ENCODE assay signal across 9 mouse cellular contexts in genomic region chr7:66101866-66102265, GRCm38 (mm10). TPM values are rescaled to one million over a fixed set of nuclear protein-coding genes. Genes with fewer than 3 reads are reported as not detected.
DNase-seq lines count a peak whose midpoint lies in the region.
"Had no signal": no experiment of that assay in that cellular context is flagged by ENCODE, and none has a peak within 500 bp of the region (broad histone marks: within the 10 kb centered on the region; RNA-seq: fewer than 3 reads in every experiment).

No protein-coding gene starts in this region.

- DNase-seq in adrenal gland, postnatal 14 days = peak; percentile 59
- no peak for DNase-seq in adrenal gland, postnatal 25 days
- peak; percentile 47 for DNase-seq in kidney, postnatal 14 days
- DNase-seq in kidney, postnatal 4 days = no peak
- peak; percentile 42 for DNase-seq in R1 (ENCODE audit: low read depth, low spot score)
- DNase-seq in lung, postnatal 10 days = peak; percentile 63
- no peak for DNase-seq in ovary, postnatal 36 days (ENCODE audit: low spot score)
- DNase-seq in right cerebral cortex, postnatal 36 days (ENCODE audit: low spot score in 2 of 2) = no peak

RNA-seq across cellular contexts. Expression of gene Chsy1, which starts 7.4 kb away (rescaled TPM):
- total RNA-seq in adrenal gland, postnatal 14 days (2021) = 18.0 and 18.9 TPM in 2 replicates
- total RNA-seq in adrenal gland, postnatal 25 days (2021) = 12.6 and 15.2 TPM in 2 replicates

RNA-seq across cellular contexts. Expression of gene Selenos, which starts 22.4 kb away (rescaled TPM):
- total RNA-seq in adrenal gland, postnatal 14 days (2021) = 81.4 and 90.2 TPM in 2 replicates
- 79.3 and 93.6 TPM in 2 replicates for total RNA-seq in adrenal gland, postnatal 25 days (2021)

RNA-seq across cellular contexts. Expression of gene Snrpa1, which starts 43.1 kb away (rescaled TPM):
- 36.2 and 41.7 TPM in 2 replicates for total RNA-seq in adrenal gland, postnatal 14 days (2021)
- total RNA-seq in adrenal gland, postnatal 25 days (2021) = 40.3 and 41.1 TPM in 2 replicates

RNA-seq across cellular contexts. Expression of gene Gm45213, which starts 58.5 kb away (rescaled TPM):
- total RNA-seq in adrenal gland, postnatal 14 days (2021) = not detected in 2 replicates
- total RNA-seq in adrenal gland, postnatal 25 days (2021) = not detected in 2 replicates
- total RNA-seq: left cerebral cortex, postnatal 14 days had no signal

Comparison
In these comparisons a context has a peak if more than half of its experiments do, and no peak if none do; other contexts are left out.
1. DNase-seq: peak in adrenal gland, postnatal 14 days (single experiment), kidney, postnatal 14 days (single experiment), R1 (single experiment) and lung, postnatal 10 days (single experiment); none in adrenal gland, postnatal 25 days (single experiment), kidney, postnatal 4 days (0 of 2), ovary, postnatal 36 days (single experiment) and right cerebral cortex, postnatal 36 days (0 of 2).